Comparison of ENCODE assay signal across 13 mouse cellular contexts in the genomic region with DNA sequence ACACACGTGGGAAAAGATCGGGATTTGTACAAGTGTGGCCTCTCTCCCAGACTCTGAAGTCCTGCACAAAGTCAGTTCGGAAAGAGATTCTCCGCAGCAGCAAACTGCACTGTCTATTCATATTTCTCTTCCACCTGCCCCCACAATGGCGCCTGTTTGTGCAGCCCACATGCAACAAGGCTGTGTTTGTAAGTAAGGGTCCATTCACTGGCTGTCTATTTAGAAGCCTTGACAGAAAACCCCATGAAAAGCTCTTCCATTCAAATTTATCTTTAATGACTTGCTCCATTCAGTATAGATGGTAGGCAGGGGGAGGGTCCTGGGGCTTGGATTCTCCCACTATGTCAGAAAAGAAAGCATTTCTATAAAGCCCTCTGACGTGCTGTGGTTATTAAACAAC.
DNase-seq lines count a peak whose midpoint lies in the region; ATAC-seq lines count a peak whose summit lies in the region.
"Had no signal": no experiment of that assay in that cellular context is flagged by ENCODE, and none has a peak within 500 bp of the region (broad histone marks: within the 10 kb centered on the region; RNA-seq: fewer than 3 reads in every experiment).

No protein-coding gene starts in this region.

- H3K36me3 ChIP-seq in midbrain, embryonic 12.5 days, result no peaks in the 10 kb centered on the region
- H3K36me3 ChIP-seq in midbrain, embryonic 16.5 days (ENCODE audit: control insufficient read depth, insufficient read depth, low read length), result no peaks in the 10 kb centered on the region
- H3K36me3 ChIP-seq in hindbrain, embryonic 12.5 days, result no peaks in the 10 kb centered on the region
- no peaks in the 10 kb centered on the region for H3K36me3 ChIP-seq in neural tube, embryonic 12.5 days
- H3K36me3 ChIP-seq: heart, embryonic 15.5 days had no signal

- 51% methylated on average over 6 of the region's 6 CpGs for WGBS in midbrain, embryonic 12.5 days
- 25% methylated on average over 6 of the region's 6 CpGs for WGBS in midbrain, embryonic 16.5 days
- 41% methylated on average over 6 of the region's 6 CpGs for WGBS in hindbrain, embryonic 12.5 days
- WGBS in neural tube, embryonic 12.5 days, result 35% methylated on average over 6 of the region's 6 CpGs

- H3K27ac ChIP-seq in midbrain, embryonic 12.5 days (replicated peaks), result 0 out of 2 replicates have a peak overlapping the region, but pooled peaks have one; percentile 6
- no peak overlapping the region for H3K27ac ChIP-seq in midbrain, embryonic 16.5 days (ENCODE audit: low read length)
- no peak overlapping the region for H3K27ac ChIP-seq in hindbrain, embryonic 12.5 days
- H3K27ac ChIP-seq in neural tube, embryonic 12.5 days, result no peak overlapping the region
- H3K27ac ChIP-seq: heart, embryonic 15.5 days had no signal

- H3K4me2 ChIP-seq in midbrain, embryonic 12.5 days (replicated peaks), result no peak overlapping the region
- H3K4me2 ChIP-seq in midbrain, embryonic 16.5 days (ENCODE audit: low read length), result no peak overlapping the region
- no peak overlapping the region for H3K4me2 ChIP-seq in hindbrain, embryonic 12.5 days (replicated peaks)
- H3K4me2 ChIP-seq in neural tube, embryonic 12.5 days (replicated peaks), result 0 out of 2 replicates have a peak overlapping the region, but pooled peaks have one; percentile 18
- H3K4me2 ChIP-seq: heart, embryonic 15.5 days; lung, embryonic 14.5 days had no signal

- intact Hi-C loops in gastrocnemius, postnatal 36 days (cut with DNase I), result no loop called here

- no peak overlapping the region for H3K4me3 ChIP-seq in midbrain, embryonic 12.5 days
- no peak overlapping the region for H3K4me3 ChIP-seq in midbrain, embryonic 16.5 days (ENCODE audit: low read depth, low read length)
- no peak overlapping the region for H3K4me3 ChIP-seq in hindbrain, embryonic 12.5 days
- H3K4me3 ChIP-seq in neural tube, embryonic 12.5 days, result no peak overlapping the region
- H3K4me3 ChIP-seq: heart, embryonic 15.5 days had no signal

- peak; percentile 88 for ATAC-seq in midbrain, embryonic 12.5 days (ENCODE audit: low FRiP score, low read depth)
- ATAC-seq in midbrain, embryonic 16.5 days, result no peak
- ATAC-seq in hindbrain, embryonic 12.5 days (ENCODE audit: low FRiP score), result peak; percentile 78
- ATAC-seq in neural tube, embryonic 12.5 days (ENCODE audit: low FRiP score, low read depth), result peak; percentile 82
- ATAC-seq: intestine, embryonic 16.5 days had no signal

- no peak overlapping the region for H3K9ac ChIP-seq in midbrain, embryonic 12.5 days (replicated peaks)
- no peak overlapping the region for H3K9ac ChIP-seq in midbrain, embryonic 16.5 days (ENCODE audit: low read depth, low read length)
- H3K9ac ChIP-seq in hindbrain, embryonic 12.5 days, result no peak overlapping the region
- no peak overlapping the region for H3K9ac ChIP-seq in neural tube, embryonic 12.5 days
- H3K9ac ChIP-seq: heart, embryonic 15.5 days; lung, embryonic 14.5 days had no signal

- H3K4me1 ChIP-seq in midbrain, embryonic 12.5 days, result 0 out of 2 replicates have a peak, but pooled peaks cover 4% of the 10 kb centered on the region
- H3K4me1 ChIP-seq in midbrain, embryonic 16.5 days (ENCODE audit: control insufficient read depth, insufficient read depth, low read length), result no peaks in the 10 kb centered on the region
- H3K4me1 ChIP-seq in hindbrain, embryonic 12.5 days, result no peaks in the 10 kb centered on the region; the same call in 1 of the 2 replicates
- H3K4me1 ChIP-seq in neural tube, embryonic 12.5 days, result no peaks in the 10 kb centered on the region
- H3K4me1 ChIP-seq: heart, embryonic 15.5 days had no signal

- DNase-seq in embryo, embryonic 10.5 days (ENCODE audit: low spot score), result peak; percentile 14
- DNase-seq in embryo, embryonic 10 days (ENCODE audit: low spot score), result no peak
- no peak for DNase-seq in adipocyte (ENCODE audit: low spot score)
- DNase-seq in gastrocnemius, postnatal 36 days, result no peak
- DNase-seq: gastrocnemius, postnatal 10 days; kidney, postnatal 36 days; lung, embryonic 14.5 days had no signal

- H3K27me3 ChIP-seq in midbrain, embryonic 12.5 days, result no peaks in the 10 kb centered on the region
- H3K27me3 ChIP-seq in midbrain, embryonic 16.5 days (ENCODE audit: control insufficient read depth, insufficient read depth, low read depth, low read length), result no peaks in the 10 kb centered on the region
- H3K27me3 ChIP-seq in hindbrain, embryonic 12.5 days, result no peaks in the 10 kb centered on the region
- H3K27me3 ChIP-seq in neural tube, embryonic 12.5 days (replicated peaks), result no peaks in the 10 kb centered on the region
- H3K27me3 ChIP-seq: heart, embryonic 15.5 days had no signal

- no peaks in the 10 kb centered on the region for H3K9me3 ChIP-seq in midbrain, embryonic 12.5 days
- no peaks in the 10 kb centered on the region for H3K9me3 ChIP-seq in midbrain, embryonic 16.5 days (replicated peaks; ENCODE audit: control insufficient read depth, low read length, poor library complexity, severe bottlenecking)
- H3K9me3 ChIP-seq in hindbrain, embryonic 12.5 days (replicated peaks), result no peaks in the 10 kb centered on the region
- H3K9me3 ChIP-seq in neural tube, embryonic 12.5 days, result no peaks in the 10 kb centered on the region
- H3K9me3 ChIP-seq: heart, embryonic 15.5 days had no signal
